Mouse (Mus musculus) cerebellum, postnatal 14 days (tissue): ENCODE results near the gene Ruvbl2.
"Not testable (repeated sequence)": the region's sequence is repeated elsewhere in the genome, so short reads cannot be mapped to it uniquely, and the experiment has no call there.

Experiments
- DNase-seq, 2 experiments: peaks; one replicate each; pipeline ENCODE4 v3.0.0; 2021; ENCODE audit warnings: mixed read lengths in 2 of 2

The Ruvbl2 gene

GRCm38 (mm10) chr7:45437521-45438276, at the start of gene Ruvbl2:
Ruvbl2 (minus strand) TSS chr7:45438096.
- DNase-seq, result peak in 1 of 2 experiments; percentile 32

GRCm38 (mm10) chr7:45486761-45487415, 49.0 kb upstream of the Ruvbl2 start, which contains the start of gene Gm45808:
Gm45808 (minus strand) TSS chr7:45486811.
- no peak for DNase-seq

- DNase-seq, result no peak
Observed at GRCm38 (mm10) chr7:45486158-45486557, 48.3 kb upstream of the Ruvbl2 start.

GRCm38 (mm10) chr7:45484985-45485384, 47.1 kb upstream of the Ruvbl2 start:
- not testable (repeated sequence) for DNase-seq

- no peak for DNase-seq
Observed at GRCm38 (mm10) chr7:45482166-45482565, 44.3 kb upstream of the Ruvbl2 start.

GRCm38 (mm10) chr7:45481374-45481927, 43.6 kb upstream of the Ruvbl2 start, which contains the start of gene Tulp2:
Tulp2 (plus strand) TSS chr7:45481877.
- peak; percentile 79 for DNase-seq

- not testable (repeated sequence) for DNase-seq
Observed at GRCm38 (mm10) chr7:45480310-45480709, 42.4 kb upstream of the Ruvbl2 start.

GRCm38 (mm10) chr7:45478774-45479173, 40.9 kb upstream of the Ruvbl2 start:
- DNase-seq, result no peak

- peak; percentile 79 to 80 for DNase-seq
Observed at GRCm38 (mm10) chr7:45477003-45477402, 39.1 kb upstream of the Ruvbl2 start.

GRCm38 (mm10) chr7:45476453-45476852, 38.6 kb upstream of the Ruvbl2 start:
- DNase-seq, result no peak

- DNase-seq, result peak; percentile 46 to 60
Observed at GRCm38 (mm10) chr7:45475291-45475969, 37.5 kb upstream of the Ruvbl2 start.

GRCm38 (mm10) chr7:45470869-45471268, 33.0 kb upstream of the Ruvbl2 start:
- DNase-seq, result peak; percentile 79 to 86

- no peak for DNase-seq
Observed at GRCm38 (mm10) chr7:45467090-45467670, 29.3 kb upstream of the Ruvbl2 start.

GRCm38 (mm10) chr7:45466283-45467089, 28.6 kb upstream of the Ruvbl2 start, which contains the start of gene Bax:
Bax (minus strand) TSS chr7:45466898.
- peak; percentile 99 for DNase-seq

GRCm38 (mm10) chr7:45465549-45465948, 27.7 kb upstream of the Ruvbl2 start:
- DNase-seq, result peak in 1 of 2 experiments; percentile 45

GRCm38 (mm10) chr7:45465112-45465511, 27.2 kb upstream of the Ruvbl2 start:
- DNase-seq, result no peak

- peak in 1 of 2 experiments; percentile 59 for DNase-seq
Observed at GRCm38 (mm10) chr7:45463987-45464778, 26.3 kb upstream of the Ruvbl2 start.

- DNase-seq, result not testable (repeated sequence)
Observed at GRCm38 (mm10) chr7:45462868-45463267, 25.0 kb upstream of the Ruvbl2 start.

GRCm38 (mm10) chr7:45462325-45462724, 24.4 kb upstream of the Ruvbl2 start:
- no peak for DNase-seq

GRCm38 (mm10) chr7:45461781-45462180, 23.9 kb upstream of the Ruvbl2 start:
- DNase-seq, result no peak

- peak in 1 of 2 experiments; percentile 38 for DNase-seq
Observed at GRCm38 (mm10) chr7:45461326-45461725, 23.4 kb upstream of the Ruvbl2 start.
